Mouse (Mus musculus) heart, embryonic 11.5 days (tissue): ENCODE results near the gene Cx3cr1. TPM values are rescaled to one million over a fixed set of nuclear protein-coding genes. Genes with fewer than 3 reads are reported as not detected.

Experiments used
- ATAC-seq: fragments of 200-750 bp; cut with Nextera tagmentation; replicated peaks from 2 replicates; pipeline ENCODE4 v1.8.0; 2017; ENCODE audit warnings: moderate library complexity; ENCODE audit not compliant: insufficient number of reproducible peaks, low FRiP score, low TSS enrichment
- H3K27ac ChIP-seq: fragments of 300-500 bp; sonication (generic); 2 replicates; pipeline ENCODE4 v1.5.1; 2014; ENCODE audit warnings: mild to moderate bottlenecking, low read depth, low read length
- H3K27me3 ChIP-seq: fragments of 300-500 bp; sonication (generic); 2 replicates; pipeline ENCODE4 v1.6.1; 2014; ENCODE audit warnings: mild to moderate bottlenecking, low read length, mixed read lengths; ENCODE audit not compliant: control insufficient read depth, insufficient read depth
- H3K36me3 ChIP-seq: fragments of 300-500 bp; sonication (generic); 2 replicates; pipeline ENCODE4 v1.6.1; 2014; ENCODE audit warnings: mild to moderate bottlenecking, low read length, moderate library complexity, mixed read lengths; ENCODE audit not compliant: control insufficient read depth, insufficient read depth
- H3K4me1 ChIP-seq: fragments of 300-500 bp; sonication (generic); 2 replicates; pipeline ENCODE4 v1.6.1; 2014; ENCODE audit warnings: low read length; ENCODE audit not compliant: control insufficient read depth, insufficient read depth
- H3K4me2 ChIP-seq: fragments of 300-500 bp; sonication (generic); 2 replicates; pipeline ENCODE4 v1.6.1; 2014; ENCODE audit warnings: mild to moderate bottlenecking, moderate library complexity
- H3K4me3 ChIP-seq: fragments of 300-500 bp; sonication (generic); 2 replicates; pipeline ENCODE4 v1.5.1; 2014; ENCODE audit warnings: low read depth, low read length
- H3K9ac ChIP-seq: fragments of 300-500 bp; sonication (generic); 2 replicates; pipeline ENCODE4 v1.6.1; 2014; ENCODE audit warnings: mild to moderate bottlenecking, low read depth, low read length, moderate library complexity
- H3K9me3 ChIP-seq: fragments of 300-500 bp; sonication (generic); replicated peaks from 2 replicates; pipeline ENCODE4 v1.6.1; 2016; ENCODE audit warnings: low read length; ENCODE audit not compliant: control insufficient read depth
- WGBS: fragments of 180-500 bp; shearing (Covaris S2); extraction: QIAGEN DNeasy Blood & Tissue Kit; methylation state at CpG from one replicate; pipeline ENCODE4 v1.1.7; 2014; ENCODE audit not compliant: insufficient replicate concordance; 5-methylcytosine and 5-hydroxymethylcytosine counted together
- polyA plus RNA-seq: library from polyadenylated mRNA; unstranded; fragments of >200 nt; fragmentation: Nextera tagmentation; extraction: Ambion mirVana; gene quantifications from 2 replicates; pipeline ENCODE4 v1.2.1, GENCODE M21; 2014

Gene Cx3cr1
- polyA plus RNA-seq, 1 experiment from 2014 or later = 3.1 TPM

DNA sequence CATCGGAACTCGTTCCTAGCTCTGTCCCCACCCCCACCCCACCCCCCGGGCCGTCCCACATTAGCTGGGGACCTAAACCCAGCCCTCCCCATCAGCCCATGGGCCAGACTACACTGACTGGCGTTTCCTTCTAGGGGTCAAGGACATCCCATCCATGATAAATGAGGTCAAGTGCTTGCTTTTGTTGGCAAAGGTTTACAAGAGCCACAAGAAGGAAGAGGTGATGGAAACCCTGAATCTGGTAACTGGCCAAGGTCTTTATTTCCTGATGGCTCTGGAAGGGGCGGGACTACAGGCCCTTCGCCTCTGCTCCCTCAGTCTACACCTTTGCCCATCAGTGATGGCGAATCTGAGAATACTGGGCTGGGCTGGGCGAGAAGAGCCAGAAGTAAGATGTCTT, 110.8 kb downstream of the Cx3cr1 start:
- no peaks in the 10 kb centered on the region for H3K36me3 ChIP-seq
- no peak overlapping the region for H3K4me2 ChIP-seq
- WGBS = 60% methylated on average over 9 of the region's 9 CpGs
- no peak overlapping the region for H3K9ac ChIP-seq
- peaks cover 6% of the 10 kb centered on the region for H3K4me1 ChIP-seq
- H3K27ac ChIP-seq = no peak overlapping the region
- no peaks in the 10 kb centered on the region for H3K9me3 ChIP-seq
- H3K4me3 ChIP-seq = no peak overlapping the region
- ATAC-seq = no peak
- no peaks in the 10 kb centered on the region for H3K27me3 ChIP-seq

DNA sequence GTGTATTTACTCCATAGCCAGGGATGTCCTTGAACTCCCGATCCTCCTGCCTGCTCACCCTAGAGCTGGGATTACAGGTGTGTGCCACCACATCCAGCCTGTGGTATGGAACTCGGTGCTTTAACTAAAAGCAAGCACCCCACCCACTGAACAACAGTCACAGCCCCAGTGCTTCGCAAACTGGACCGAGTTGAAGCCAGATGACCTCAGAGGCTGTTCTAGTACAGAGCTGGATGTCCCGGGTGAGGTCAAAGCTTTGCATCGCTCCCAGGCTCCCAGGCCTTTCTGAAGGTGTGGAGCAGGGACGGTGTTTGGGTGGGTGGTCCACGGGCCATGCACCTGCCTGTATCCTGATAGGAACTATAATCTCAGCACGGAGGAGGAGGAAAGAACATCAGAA, 118.3 kb downstream of the Cx3cr1 start:
- no peak overlapping the region for H3K4me3 ChIP-seq
- WGBS = 78% methylated on average over 9 of the region's 9 CpGs
- H3K36me3 ChIP-seq = no peaks in the 10 kb centered on the region
- no peaks in the 10 kb centered on the region for H3K4me1 ChIP-seq
- no peak overlapping the region for H3K9ac ChIP-seq
- no peak overlapping the region for H3K27ac ChIP-seq
- H3K9me3 ChIP-seq = no peaks in the 10 kb centered on the region
- ATAC-seq = no peak
- no peak overlapping the region for H3K4me2 ChIP-seq
- no peaks in the 10 kb centered on the region for H3K27me3 ChIP-seq

DNA sequence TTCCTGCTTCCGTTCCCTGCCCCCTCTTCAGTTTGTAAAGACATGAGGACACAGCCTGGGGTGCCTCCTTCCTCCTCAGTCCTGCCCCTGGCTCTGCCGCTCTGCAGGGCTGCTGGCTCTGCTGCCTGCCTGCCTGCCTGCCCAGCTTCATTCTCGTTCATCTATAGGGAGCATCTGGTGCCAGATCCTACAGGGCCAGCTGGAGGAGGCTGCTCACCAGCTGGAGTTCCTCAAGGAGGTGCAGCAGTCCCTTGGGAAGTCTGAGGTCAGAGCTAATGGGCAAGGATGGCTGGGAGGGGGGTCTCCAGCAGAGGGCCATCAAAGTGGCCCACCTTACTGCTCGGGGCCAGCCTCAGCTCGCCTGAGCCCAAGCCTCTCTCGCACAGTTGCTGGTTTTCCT, 119.2 kb downstream of the Cx3cr1 start:
- no peak overlapping the region for H3K9ac ChIP-seq
- 31% methylated on average over 6 of the region's 6 CpGs for WGBS
- no peak for ATAC-seq

DNA sequence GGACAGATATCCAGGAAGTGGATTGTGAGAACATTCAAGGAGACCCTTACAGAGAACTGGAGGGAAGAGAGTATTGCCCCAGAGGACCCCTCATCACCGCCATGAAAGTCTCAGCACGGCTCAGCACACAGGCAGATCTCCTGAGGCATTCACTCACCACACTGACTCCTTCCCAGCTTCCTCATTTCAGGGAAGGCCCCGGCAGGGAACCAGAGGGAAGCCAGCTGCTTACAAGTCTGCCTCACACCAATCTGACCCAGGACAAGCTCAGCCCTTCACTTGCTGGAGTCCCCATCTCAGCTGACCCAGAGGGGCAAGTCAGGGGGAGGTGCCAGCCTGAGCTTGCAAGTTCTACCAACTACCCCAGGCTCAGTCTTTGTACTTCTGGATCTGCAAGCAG, 120.9 kb downstream of the Cx3cr1 start:
- Histone ChIP-seq H3K9me3 (no peaks in the 10 kb centered on the region), H3K27ac (no peak overlapping the region), H3K9ac (no peak overlapping the region), H3K27me3 (no peaks in the 10 kb centered on the region), H3K4me3 (no peak overlapping the region), H3K36me3 (no peaks in the 10 kb centered on the region), H3K4me2 (no peak overlapping the region), H3K4me1 (no peaks in the 10 kb centered on the region)
- WGBS = 43% methylated on average over 3 of the region's 3 CpGs
- no peak for ATAC-seq

More for the DNA sequence above, 119.2 kb downstream of the Cx3cr1 start:
- Histone ChIP-seq H3K9me3 (no peaks in the 10 kb centered on the region), H3K4me3 (no peak overlapping the region), H3K4me2 (no peak overlapping the region), H3K4me1 (no peaks in the 10 kb centered on the region), H3K27ac (no peak overlapping the region), H3K27me3 (no peaks in the 10 kb centered on the region), H3K36me3 (no peaks in the 10 kb centered on the region)

DNA sequence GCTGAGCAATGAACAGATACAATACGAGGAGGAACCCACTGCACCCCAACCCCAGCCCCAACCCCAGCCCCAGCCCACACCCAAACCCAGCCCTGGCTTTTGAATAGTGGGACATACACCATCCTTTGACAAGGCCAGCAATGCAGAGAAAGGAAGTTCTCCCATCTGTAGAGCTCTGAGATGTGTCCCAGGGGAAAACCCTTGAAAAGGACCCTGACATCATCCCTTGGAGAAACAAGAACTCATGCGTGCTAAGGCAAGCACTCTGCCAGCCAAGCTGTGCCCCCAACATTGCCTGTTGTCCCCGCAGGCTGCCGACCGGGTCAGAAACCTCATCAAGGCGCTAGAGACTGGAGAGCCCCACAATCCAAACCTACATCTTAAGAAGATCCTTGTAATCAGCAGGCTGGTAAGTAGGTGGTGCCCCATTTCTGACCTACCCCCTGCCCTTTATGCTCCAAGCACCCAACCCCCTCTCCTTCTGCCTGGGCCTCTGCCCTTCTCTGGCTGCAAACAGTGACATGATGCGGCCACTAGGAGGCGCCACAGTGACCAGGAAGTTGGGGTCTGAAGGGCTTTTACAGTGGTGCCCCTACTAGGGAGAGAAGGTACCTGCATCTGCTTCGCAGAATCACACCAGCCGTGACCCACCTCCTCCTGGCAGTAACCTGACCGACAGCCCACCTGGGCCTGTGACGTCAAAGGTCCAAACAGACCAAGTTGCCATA, 124.3 kb downstream of the Cx3cr1 start:
- Histone ChIP-seq H3K27me3 (no peaks in the 10 kb centered on the region), H3K4me2 (no peak overlapping the region), H3K9ac (no peak overlapping the region), H3K4me1 (no peaks in the 10 kb centered on the region), H3K36me3 (no peaks in the 10 kb centered on the region), H3K4me3 (no peak overlapping the region), H3K27ac (no peak overlapping the region), H3K9me3 (no peaks in the 10 kb centered on the region)
- 69% methylated on average over 12 of the region's 12 CpGs for WGBS
- ATAC-seq = no peak

DNA sequence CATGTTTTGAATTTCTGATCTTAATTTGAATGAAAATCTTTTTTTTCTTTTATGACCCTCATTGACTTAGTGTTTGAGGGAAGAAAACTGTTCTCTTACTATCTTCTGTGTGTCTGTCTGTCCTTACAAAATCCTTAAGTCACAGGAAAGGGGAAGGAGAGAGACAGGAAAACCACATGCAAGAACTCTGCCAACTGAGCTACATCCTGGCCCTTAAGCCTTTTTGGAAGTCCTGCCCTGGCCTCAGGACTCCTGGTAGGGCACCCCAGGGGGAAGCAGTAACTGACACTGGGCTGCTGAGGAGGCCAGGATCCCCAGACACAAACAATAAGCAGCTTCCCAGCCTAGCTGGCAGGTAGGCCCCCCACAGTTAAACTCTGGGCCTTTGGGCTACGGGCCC, 126.4 kb downstream of the Cx3cr1 start:
- H3K27ac ChIP-seq = no peak overlapping the region
- WGBS = 80% methylated on average over 1 of the region's 1 CpGs
- no peak for ATAC-seq
- no peak overlapping the region for H3K9ac ChIP-seq
- no peaks in the 10 kb centered on the region for H3K4me1 ChIP-seq
- H3K4me3 ChIP-seq = no peak overlapping the region
- H3K27me3 ChIP-seq = no peaks in the 10 kb centered on the region
- no peaks in the 10 kb centered on the region for H3K36me3 ChIP-seq
- no peak overlapping the region for H3K4me2 ChIP-seq
- H3K9me3 ChIP-seq = no peaks in the 10 kb centered on the region

DNA sequence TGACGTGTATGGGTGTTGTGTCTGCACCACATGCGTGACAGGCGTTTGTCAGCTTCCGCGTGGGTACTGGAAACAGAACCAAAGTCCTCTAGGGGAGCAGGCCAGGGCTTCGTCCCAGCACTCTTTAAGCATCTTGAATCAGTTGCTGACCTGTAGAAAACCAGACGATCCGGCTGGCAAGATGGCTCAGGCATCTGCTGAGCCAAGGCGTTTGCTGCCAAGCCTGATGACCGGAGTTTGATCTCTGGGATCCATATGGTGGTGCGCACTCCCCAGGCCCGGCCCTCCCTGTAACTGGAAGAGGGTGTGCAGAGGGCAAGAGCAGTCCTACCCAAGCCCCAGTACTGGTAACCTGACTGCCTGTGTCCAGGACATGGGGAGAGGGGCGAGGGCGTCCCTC, 127.8 kb downstream of the Cx3cr1 start:
- no peak overlapping the region for H3K4me3 ChIP-seq
- H3K4me2 ChIP-seq = no peak overlapping the region
- no peak overlapping the region for H3K9ac ChIP-seq
- ATAC-seq = no peak
- no peaks in the 10 kb centered on the region for H3K9me3 ChIP-seq
- H3K27me3 ChIP-seq = no peaks in the 10 kb centered on the region
- no peaks in the 10 kb centered on the region for H3K36me3 ChIP-seq
- peaks cover 4% of the 10 kb centered on the region; the same call in 1 of the 2 replicates for H3K4me1 ChIP-seq
- WGBS = 86% methylated on average over 14 of the region's 14 CpGs
- H3K27ac ChIP-seq = no peak overlapping the region

DNA sequence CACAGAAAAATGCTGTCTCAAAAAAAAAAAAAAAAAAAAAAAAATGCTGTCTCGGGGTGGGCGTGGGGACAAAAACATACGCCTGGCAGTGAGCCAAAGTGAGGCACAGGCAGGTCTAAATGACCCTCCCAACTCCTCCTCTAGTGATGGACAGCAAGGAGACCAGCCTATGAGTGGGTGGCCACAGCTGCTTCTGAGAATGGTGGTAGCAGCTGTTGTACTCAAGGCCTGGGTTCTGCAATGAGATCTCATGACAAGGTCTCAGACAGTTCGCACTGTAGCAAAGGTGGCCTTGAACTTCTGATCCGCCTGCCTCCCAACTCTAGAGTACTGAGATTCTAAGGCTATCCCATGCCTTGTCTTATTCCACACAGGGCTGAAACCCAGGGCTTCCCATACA, 128.3 kb downstream of the Cx3cr1 start:
- H3K27me3 ChIP-seq = no peaks in the 10 kb centered on the region
- no peaks in the 10 kb centered on the region for H3K36me3 ChIP-seq
- H3K4me2 ChIP-seq = no peak overlapping the region
- H3K4me3 ChIP-seq = no peak overlapping the region
- no peaks in the 10 kb centered on the region for H3K9me3 ChIP-seq
- H3K27ac ChIP-seq = no peak overlapping the region
- no peak overlapping the region for H3K9ac ChIP-seq
- 77% methylated on average over 5 of the region's 5 CpGs for WGBS
- H3K4me1 ChIP-seq = peaks cover 4% of the 10 kb centered on the region; the same call in 1 of the 2 replicates
- ATAC-seq = no peak

DNA sequence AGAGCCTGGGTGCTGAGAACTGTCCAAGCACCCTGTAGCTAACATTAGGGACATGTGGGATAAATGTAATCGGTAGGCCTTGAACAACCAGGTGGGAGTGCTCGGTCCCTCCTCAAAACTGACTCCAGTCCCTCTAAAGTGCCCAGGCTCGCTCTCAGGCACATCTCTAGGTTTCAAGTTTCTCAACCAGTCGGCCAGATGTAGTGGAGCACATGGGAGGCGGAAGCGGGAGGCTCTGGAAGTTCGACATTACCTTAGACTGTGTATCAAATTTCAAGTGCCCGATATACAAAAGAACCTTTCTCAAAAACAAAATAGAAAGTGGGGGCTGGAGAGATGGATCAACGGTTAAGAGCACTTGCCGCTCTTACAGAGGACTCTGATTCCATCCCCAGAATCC, 130.0 kb downstream of the Cx3cr1 start:
- H3K4me1 ChIP-seq = peaks cover 4% of the 10 kb centered on the region; the same call in 1 of the 2 replicates
- no peaks in the 10 kb centered on the region for H3K36me3 ChIP-seq
- no peak for ATAC-seq
- H3K9me3 ChIP-seq = no peaks in the 10 kb centered on the region
- H3K4me2 ChIP-seq = no peak overlapping the region
- H3K27me3 ChIP-seq = no peaks in the 10 kb centered on the region
- no peak overlapping the region for H3K4me3 ChIP-seq
- no peak overlapping the region for H3K9ac ChIP-seq
- no peak overlapping the region for H3K27ac ChIP-seq
- WGBS = 74% methylated on average over 10 of the region's 10 CpGs
